Mouse (Mus musculus): ENCODE results near the gene Rmi1. TPM values are rescaled to one million over a fixed set of nuclear protein-coding genes. Genes with fewer than 3 reads are reported as not detected.
"Not testable (repeated sequence)": the region's sequence is repeated elsewhere in the genome, so short reads cannot be mapped to it uniquely, and the experiment has no call there.

Rmi1 gene
- polyA plus RNA-seq, 3 experiments from 2014 or later: 22.8 to 24.7 (median 23.3) TPM

GRCm38 (mm10) chr13:58401135-58402002 is 679 bp upstream of the Rmi1 start:
- peak; percentile 27 for ATAC-seq

DNA sequence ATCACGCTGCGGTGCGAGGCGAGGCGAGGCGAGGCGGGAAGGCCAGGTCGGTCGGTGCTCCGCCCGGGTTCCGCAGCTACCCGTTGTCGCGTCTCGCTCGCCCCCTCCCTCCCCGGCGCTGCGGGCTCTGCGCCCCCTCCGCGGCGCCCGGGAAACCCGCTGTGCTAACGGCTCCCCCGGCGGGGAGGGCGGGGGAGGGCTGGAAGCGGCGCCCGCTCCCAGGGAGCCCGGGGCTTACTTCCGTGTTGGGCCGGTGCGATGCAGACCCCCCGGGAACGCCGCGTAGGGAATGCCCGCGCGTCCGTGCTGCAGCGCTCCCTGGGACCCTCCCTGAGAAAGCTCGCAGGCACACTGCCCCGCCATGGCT is 679 bp downstream of the Rmi1 start:
- ATAC-seq: peak; percentile 27

DNA sequence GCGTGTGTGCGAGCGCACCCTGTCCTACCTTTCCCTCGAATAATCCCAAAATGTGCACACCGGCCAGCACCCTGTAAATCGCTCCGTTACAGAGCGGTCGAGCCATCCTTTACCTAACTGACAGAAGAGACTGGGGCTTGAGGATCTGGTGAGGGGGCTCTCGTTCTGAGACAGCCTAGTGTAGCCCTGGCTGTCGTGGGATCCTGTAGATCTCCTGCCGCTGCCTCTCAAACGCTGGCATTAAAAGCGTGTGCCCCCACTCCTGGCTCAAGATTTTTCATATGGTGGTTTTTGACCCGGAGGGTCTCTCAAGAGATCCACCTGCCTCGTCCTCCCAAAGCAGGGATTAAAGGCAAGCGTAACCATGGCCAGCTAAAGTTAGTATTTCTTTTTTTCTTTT is 1.2 kb downstream of the Rmi1 start, which contains the start of gene Hnrnpk:
TSS of gene Hnrnpk (minus strand) at position 101 of the 400 bp plus-strand sequence.
- ATAC-seq: not testable (repeated sequence)

- no peak for ATAC-seq
Observed at GRCm38 (mm10) chr13:58411073-58411472, 9.0 kb downstream of the Rmi1 start.

- no peak for ATAC-seq
Observed at GRCm38 (mm10) chr13:58415374-58415773, 13.3 kb downstream of the Rmi1 start.

DNA sequence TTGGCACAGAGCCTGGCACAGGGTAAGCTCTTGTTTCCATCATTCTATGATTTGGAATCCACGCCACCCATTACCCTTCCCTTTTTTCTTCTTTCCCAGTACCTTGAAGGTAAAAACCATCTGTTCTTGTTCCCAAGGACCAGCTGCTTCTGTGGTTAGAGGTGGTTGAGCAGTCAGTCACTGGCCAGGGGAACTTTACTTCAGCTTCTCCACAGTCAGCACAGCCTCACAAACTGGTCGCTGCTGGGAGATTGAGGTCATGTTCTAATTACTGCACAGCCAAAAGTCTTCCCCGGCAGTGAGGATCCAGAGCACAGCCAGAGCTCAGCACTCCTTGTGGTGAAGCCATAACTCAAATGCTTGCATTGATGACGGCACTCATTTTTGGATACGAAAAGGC is 13.8 kb downstream of the Rmi1 start:
- no peak for ATAC-seq

DNA sequence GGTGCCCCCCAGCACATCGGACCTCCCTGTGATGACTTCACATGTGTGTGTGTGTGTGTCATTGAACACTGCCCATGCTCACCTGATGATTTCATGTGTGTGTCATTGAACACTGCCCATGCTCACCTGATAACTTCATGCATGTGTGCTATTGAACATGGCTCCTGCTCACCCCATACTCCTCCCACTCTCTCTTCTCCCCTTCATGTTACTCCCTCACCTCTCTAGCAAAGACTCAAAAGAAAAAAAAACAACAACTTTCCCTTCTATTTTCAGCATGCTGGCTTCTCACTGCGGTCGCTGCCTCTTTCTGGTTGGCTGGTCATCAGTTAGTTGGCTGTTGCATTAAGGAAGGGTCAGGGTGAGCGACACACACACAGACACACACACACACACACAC is 16.6 kb downstream of the Rmi1 start:
- ATAC-seq: no peak

GRCm38 (mm10) chr13:58419266-58419665 is 17.2 kb downstream of the Rmi1 start:
- no peak for ATAC-seq

DNA sequence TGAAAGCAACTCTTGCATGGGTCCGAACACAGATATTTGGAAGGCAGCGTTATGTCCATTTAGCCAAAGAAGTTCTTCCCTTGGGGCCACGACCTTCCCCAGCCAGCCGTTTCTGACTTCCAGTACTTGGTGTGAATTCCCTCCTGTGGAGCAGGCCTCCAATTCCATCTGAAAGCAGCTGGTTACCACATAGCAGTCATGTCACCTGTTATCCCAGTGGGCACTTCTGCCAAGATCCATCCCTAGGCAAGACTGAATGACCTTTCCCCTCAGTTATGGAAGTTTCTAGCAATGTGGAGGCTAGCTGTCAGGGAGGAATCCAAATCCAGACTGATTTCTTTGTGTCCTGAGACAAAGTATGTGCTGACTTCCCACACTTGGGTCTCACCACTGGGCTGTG is 19.0 kb downstream of the Rmi1 start:
- no peak for ATAC-seq

DNA sequence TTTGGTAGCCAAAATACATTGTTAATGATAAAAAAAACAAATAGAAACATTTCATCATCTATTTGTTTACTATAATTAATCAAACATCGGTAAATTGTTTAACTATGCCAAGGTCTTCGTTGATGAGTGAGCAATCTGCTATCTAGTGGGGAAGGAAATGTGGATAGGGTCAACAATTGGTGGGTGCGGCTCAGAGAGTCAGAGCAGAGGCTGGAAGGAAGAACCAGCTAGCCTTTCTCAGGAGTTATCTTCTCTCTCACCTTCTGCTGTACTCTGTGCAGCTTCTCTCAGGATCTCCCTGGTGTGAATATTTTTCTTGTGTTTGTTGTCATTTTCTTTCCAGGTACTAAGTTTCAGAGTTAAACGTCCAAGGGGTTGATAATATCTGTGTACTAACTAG is 20.2 kb downstream of the Rmi1 start:
- ATAC-seq: no peak

GRCm38 (mm10) chr13:58423061-58423660 is 21.1 kb downstream of the Rmi1 start:
- no peak for ATAC-seq

DNA sequence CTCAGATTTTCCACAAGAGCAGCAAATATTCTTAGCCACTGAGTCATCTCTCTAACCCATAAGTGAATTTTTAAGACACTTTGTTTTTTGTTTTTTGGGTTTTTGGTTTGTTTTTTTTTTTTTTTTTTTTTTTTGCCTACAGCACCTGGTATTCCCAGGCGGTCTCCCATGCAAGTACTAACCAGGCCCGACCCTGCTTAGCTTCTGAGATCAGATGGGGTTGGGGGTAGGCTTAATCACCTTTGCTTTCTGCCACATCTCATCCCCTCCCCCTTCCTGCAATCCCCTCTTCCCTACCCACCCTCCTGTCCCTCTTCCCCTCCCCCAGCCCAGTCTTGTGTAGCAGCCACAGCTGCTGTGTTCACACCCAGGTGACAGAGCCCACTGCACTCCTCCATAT is 37.7 kb downstream of the Rmi1 start:
- no peak for ATAC-seq

DNA sequence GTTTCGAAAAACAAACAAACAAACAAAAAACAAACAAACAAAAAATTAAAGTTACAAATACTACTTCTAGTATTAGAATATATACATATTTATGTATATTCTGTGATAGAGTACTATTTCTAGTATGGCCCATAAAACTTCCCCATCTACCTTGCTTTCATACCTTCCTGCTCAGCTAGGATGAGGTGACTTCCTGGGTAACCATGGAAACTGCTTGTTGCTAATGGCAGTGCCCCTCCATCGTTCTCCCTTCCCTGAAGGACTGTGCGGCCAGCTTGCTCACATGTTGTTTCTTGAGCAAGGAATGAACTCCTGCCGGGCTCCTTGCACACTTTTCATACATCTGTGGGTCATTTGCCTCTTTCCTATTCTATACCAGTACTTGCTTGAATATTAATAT is 41.3 kb downstream of the Rmi1 start:
- no peak for ATAC-seq

DNA sequence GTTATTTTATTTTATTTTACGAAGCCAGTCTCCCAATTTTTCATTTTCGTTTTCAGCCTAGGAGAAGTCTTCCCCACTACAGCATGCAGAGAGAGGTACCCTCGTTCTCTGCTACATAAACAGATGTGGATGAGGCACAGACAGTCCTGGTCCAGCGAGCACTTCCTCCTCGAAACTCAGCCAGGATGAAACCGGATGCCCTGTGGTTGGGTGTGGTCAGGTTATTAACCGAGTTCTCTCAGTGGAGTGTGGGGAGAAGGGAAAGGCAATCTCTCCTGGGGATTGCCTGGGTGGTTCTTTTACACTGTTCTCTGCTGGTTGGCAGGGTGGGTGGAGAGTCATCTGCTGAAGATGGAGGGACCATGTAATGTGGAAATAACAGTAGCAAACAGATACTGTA is 41.7 kb downstream of the Rmi1 start:
- peak; percentile 38 for ATAC-seq

GRCm38 (mm10) chr13:58446541-58446940 is 44.5 kb downstream of the Rmi1 start:
- no peak for ATAC-seq

- no peak for ATAC-seq
Observed at GRCm38 (mm10) chr13:58450459-58451182, 48.6 kb downstream of the Rmi1 start.

- no peak for ATAC-seq
Observed at GRCm38 (mm10) chr13:58452246-58452645, 50.2 kb downstream of the Rmi1 start.

GRCm38 (mm10) chr13:58452651-58453413 is 50.8 kb downstream of the Rmi1 start:
- no peak for ATAC-seq

DNA sequence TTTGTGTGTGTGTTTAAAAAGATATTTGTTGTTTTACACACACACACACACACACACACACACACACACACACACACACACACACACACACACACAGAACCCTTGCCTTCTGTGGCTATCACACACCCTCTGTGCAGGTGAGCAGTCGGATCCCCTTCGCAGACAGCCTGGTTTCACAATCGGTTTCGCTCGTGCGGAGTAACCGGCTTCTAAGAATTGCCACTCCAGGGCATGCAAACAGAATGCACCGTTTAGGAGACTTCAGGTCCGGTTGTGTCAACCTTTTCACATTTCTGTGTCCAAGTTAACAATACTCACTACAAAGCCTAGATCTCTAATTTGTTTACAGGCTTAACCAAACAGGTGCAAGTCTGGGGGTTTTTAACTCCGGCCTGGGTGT is 51.5 kb downstream of the Rmi1 start:
- ATAC-seq: peak; percentile 38

DNA sequence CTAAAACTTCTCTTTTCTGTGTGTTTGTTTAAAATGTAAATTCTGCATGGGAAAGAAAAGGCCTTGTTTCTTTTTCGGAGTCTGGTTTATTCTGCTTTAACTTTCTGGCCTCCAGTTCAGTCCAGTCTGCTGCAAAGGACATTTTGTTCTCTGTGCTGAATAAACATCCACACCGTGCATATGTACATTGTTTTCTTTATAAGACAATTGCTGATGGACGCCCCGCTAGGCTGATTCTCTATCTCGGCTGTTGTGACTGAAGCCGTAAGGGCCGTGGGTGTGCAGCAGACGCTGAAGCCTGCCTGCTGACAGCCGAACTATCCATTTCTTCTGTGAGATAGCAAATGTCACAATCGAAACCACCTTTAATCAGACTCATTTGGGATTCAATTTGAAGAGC is 54.5 kb downstream of the Rmi1 start:
- ATAC-seq: no peak

GRCm38 (mm10) chr13:58458811-58459210 is 56.8 kb downstream of the Rmi1 start:
- not testable (repeated sequence) for ATAC-seq

All from inflammation-experienced regulatory T-cells, adult 6 months (primary cell).